Mouse (Mus musculus) hindbrain, embryonic 10.5 days (tissue): ENCODE data around the gene Fat2. TPM values are rescaled to one million over a fixed set of nuclear protein-coding genes. Genes with fewer than 3 reads are reported as not detected.

Experiments used
- DNase-seq: peaks from one replicate; pipeline ENCODE4 v3.0.0-alpha.2; 2017; ENCODE audit warnings: low spot score
- H3K27ac ChIP-seq: fragments of 300-500 bp; sonication (generic); 2 replicates; pipeline ENCODE4 v1.5.1; 2016; ENCODE audit warnings: mild to moderate bottlenecking, moderate library complexity
- H3K27me3 ChIP-seq: fragments of 300-500 bp; sonication (generic); 2 replicates; pipeline ENCODE4 v1.6.1; 2016; ENCODE audit warnings: mild to moderate bottlenecking; ENCODE audit not compliant: poor library complexity, insufficient read depth, severe bottlenecking
- H3K36me3 ChIP-seq: fragments of 300-500 bp; sonication (generic); 2 replicates; pipeline ENCODE4 v1.6.1; 2016; ENCODE audit warnings: mild to moderate bottlenecking, moderate library complexity
- H3K4me1 ChIP-seq: fragments of 300-500 bp; sonication (generic); replicated peaks from 2 replicates; pipeline ENCODE4 v1.6.1; 2016; ENCODE audit warnings: mild to moderate bottlenecking
- H3K4me3 ChIP-seq: fragments of 300-500 bp; sonication (generic); 2 replicates; pipeline ENCODE4 v1.5.1; 2016; ENCODE audit warnings: mild to moderate bottlenecking, moderate library complexity
- H3K9me3 ChIP-seq: fragments of 300-500 bp; sonication (generic); 2 replicates; pipeline ENCODE4 v1.6.1; 2016; ENCODE audit warnings: mild to moderate bottlenecking, moderate library complexity
- WGBS: fragments of 180-500 bp; shearing (Covaris S2); methylation state at CpG from one replicate; pipeline ENCODE4 v1.1.7; 2016; 5-methylcytosine and 5-hydroxymethylcytosine counted together
- polyA plus RNA-seq: library from polyadenylated mRNA; unstranded; fragments of >200 nt; fragmentation: Nextera tagmentation; extraction: Ambion mirVana; gene quantifications from 2 replicates; pipeline ENCODE4 v1.2.1, GENCODE M21; 2016

Gene Fat2
- polyA plus RNA-seq, 1 experiment from 2014 or later = 0.01 TPM

GRCm38 (mm10) chr11:55265647-55266046, 70.7 kb downstream of the Fat2 start:
- Histone ChIP-seq H3K4me3 (no peak overlapping the region), H3K36me3 (no peaks in the 10 kb centered on the region), H3K27ac (no peak overlapping the region), H3K27me3 (no peaks in the 10 kb centered on the region), H3K4me1 (no peaks in the 10 kb centered on the region), H3K9me3 (no peaks in the 10 kb centered on the region)
- WGBS = 54% methylated on average over 2 of the region's 2 CpGs
- DNase-seq = no peak

DNA sequence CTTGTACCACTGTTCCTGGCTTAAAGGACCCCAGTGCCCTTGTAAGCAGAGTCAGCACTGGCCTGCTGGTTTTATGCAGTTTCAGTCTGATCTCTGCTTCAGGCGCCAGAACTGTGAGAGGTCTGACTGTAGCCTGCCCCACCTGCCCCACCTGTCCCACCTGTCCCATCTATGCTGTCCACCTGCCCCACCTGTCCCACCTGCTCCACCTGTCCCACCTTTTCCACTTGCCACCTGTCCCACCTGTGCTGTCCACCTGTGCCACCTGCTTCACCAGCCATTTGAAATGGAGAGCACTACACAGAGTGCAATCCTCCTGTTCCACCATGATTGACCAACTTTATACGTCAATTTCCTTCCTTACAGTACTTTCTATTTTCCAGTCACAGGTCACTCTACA, 72.0 kb downstream of the Fat2 start:
- Histone ChIP-seq H3K4me3 (no peak overlapping the region), H3K4me1 (0 out of 2 replicates have a peak, but pooled peaks cover 3% of the 10 kb centered on the region), H3K27me3 (no peaks in the 10 kb centered on the region), H3K27ac (no peak overlapping the region), H3K9me3 (no peaks in the 10 kb centered on the region), H3K36me3 (no peaks in the 10 kb centered on the region)
- 85% methylated on average over 2 of the region's 2 CpGs for WGBS
- no peak for DNase-seq

DNA sequence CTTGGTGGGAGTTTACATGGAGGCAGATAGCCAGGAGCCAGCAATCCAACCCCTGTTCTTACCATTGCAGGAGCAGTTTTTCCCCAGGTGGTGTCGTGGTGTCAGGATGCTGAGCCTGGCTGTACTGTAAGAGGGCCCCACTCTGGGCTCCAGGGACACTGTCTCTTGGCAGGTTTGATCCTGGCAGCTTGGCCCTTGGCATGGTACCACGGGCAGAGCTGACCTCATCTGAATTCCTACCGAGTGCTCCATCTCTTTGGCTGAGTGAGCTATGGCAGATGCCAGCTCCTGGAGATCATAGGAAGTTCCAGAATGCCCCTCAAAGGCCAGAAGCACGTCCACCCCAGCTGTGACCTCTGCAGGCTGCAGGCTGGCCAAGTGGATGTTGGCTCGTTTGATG, 74.4 kb downstream of the Fat2 start:
- Histone ChIP-seq H3K36me3 (no peaks in the 10 kb centered on the region), H3K9me3 (no peaks in the 10 kb centered on the region), H3K4me1 (0 out of 2 replicates have a peak, but pooled peaks cover 5% of the 10 kb centered on the region), H3K27ac (no peak overlapping the region), H3K4me3 (no peak overlapping the region), H3K27me3 (no peaks in the 10 kb centered on the region)
- no peak for DNase-seq
- WGBS = 77% methylated on average over 5 of the region's 5 CpGs

DNA sequence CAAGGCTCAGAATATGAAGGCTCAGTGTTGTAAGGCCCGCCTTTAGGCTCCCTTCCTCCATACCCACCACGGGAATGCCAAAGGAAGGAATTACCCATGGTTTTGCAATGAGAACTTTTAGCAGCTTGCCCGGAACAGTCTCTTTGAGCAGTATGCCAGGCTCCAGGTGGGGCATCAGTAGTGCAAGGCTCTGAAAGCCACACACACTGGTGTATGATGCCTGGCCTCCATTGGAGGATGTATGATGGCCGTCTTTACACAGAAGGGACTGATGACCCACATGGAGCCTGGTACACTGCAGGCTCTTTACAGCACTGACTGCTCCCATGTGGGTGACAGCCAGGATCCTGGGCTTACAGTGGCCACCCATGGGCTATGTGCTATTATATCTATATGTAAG, 75.3 kb downstream of the Fat2 start:
- 88% methylated on average over 4 of the region's 4 CpGs for WGBS

DNA sequence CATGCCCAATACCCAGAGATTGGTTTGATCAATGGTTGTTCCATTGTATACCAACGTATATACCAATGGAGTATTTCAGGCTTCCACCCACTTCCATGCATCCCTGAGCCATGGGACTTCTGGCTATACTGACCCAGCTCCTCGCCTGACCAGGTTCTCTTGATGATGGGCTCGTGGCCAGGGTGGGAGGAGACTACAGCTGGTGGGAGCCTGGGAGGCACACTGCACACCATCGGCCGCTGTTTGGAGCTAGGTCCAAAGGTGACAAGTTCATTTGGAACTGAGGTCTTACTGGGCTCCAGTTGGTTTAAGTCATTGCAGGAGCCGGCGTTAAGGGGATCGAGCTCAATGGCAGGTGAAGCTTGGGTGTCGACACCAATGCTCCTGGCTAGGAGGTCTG, 83.0 kb downstream of the Fat2 start:
- Histone ChIP-seq H3K27ac (no peak overlapping the region), H3K36me3 (no peaks in the 10 kb centered on the region), H3K4me1 (no peaks in the 10 kb centered on the region), H3K4me3 (no peak overlapping the region), H3K9me3 (no peaks in the 10 kb centered on the region), H3K27me3 (no peaks in the 10 kb centered on the region)
- no peak for DNase-seq
- WGBS = 88% methylated on average over 9 of the region's 9 CpGs

More for the DNA sequence above, 75.3 kb downstream of the Fat2 start:
- Histone ChIP-seq H3K27ac (no peak overlapping the region), H3K36me3 (no peaks in the 10 kb centered on the region), H3K9me3 (no peaks in the 10 kb centered on the region), H3K4me1 (0 out of 2 replicates have a peak, but pooled peaks cover 5% of the 10 kb centered on the region), H3K4me3 (no peak overlapping the region), H3K27me3 (no peaks in the 10 kb centered on the region)
- DNase-seq = no peak

DNA sequence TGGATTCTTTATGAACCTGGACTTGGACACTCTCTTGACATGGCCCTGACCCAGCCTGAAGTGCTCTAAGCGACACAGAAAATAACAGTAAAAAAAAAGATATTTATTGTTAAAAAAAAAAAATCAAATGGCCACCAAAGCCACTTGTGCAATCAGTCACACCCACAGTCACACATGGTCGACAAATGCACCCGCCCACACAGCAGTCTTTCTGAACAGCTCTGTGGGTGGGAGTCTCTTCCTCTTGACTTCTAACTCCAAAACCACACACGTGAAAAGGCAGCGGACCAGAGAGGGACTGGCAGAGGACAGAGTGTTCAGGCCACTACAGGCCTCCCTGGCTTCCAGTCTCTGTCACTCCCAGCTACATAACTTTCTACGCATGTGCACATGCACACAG, 85.8 kb downstream of the Fat2 start:
- no peaks in the 10 kb centered on the region for H3K4me1 ChIP-seq
- no peak overlapping the region for H3K4me3 ChIP-seq
- no peaks in the 10 kb centered on the region for H3K27me3 ChIP-seq
- no peaks in the 10 kb centered on the region for H3K36me3 ChIP-seq
- H3K9me3 ChIP-seq = no peaks in the 10 kb centered on the region
- DNase-seq = no peak
- H3K27ac ChIP-seq = no peak overlapping the region
- 75% methylated on average over 6 of the region's 6 CpGs for WGBS

DNA sequence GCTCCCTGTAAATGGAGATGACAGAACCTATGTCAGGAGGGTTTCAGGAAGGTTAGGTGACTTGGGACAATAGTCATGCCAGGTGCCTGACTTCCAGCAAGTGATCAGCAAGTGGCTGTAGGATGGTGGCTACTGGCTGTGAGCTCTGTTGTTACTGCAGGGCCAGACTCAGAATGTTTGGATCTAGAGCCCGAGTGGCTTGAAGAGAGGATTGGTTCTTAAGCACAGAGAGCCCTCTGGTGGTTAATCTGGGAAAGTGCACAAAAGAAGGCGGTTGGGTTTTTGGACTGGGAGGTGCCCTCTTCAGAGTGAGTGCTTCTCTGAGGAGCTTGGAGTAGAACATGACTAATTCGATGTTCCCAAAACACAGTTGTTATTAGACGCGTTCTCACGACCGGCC, 95.8 kb downstream of the Fat2 start:
- no peaks in the 10 kb centered on the region for H3K4me1 ChIP-seq
- H3K4me3 ChIP-seq = no peak overlapping the region
- peak; percentile 40 for DNase-seq
- H3K27me3 ChIP-seq = no peaks in the 10 kb centered on the region
- H3K27ac ChIP-seq = no peak overlapping the region
- no peaks in the 10 kb centered on the region for H3K36me3 ChIP-seq
- 68% methylated on average over 7 of the region's 7 CpGs for WGBS
- H3K9me3 ChIP-seq = no peaks in the 10 kb centered on the region

GRCm38 (mm10) chr11:55239496-55239895, 96.9 kb downstream of the Fat2 start:
- no peaks in the 10 kb centered on the region for H3K9me3 ChIP-seq
- no peak for DNase-seq
- WGBS = 72% methylated on average over 3 of the region's 3 CpGs
- H3K4me3 ChIP-seq = no peak overlapping the region
- no peaks in the 10 kb centered on the region for H3K36me3 ChIP-seq
- H3K4me1 ChIP-seq = 0 out of 2 replicates have a peak, but pooled peaks cover 2% of the 10 kb centered on the region
- no peak overlapping the region for H3K27ac ChIP-seq
- no peaks in the 10 kb centered on the region for H3K27me3 ChIP-seq

GRCm38 (mm10) chr11:55236815-55237214, 99.5 kb downstream of the Fat2 start:
- H3K9me3 ChIP-seq = no peaks in the 10 kb centered on the region
- DNase-seq = no peak
- H3K27ac ChIP-seq = no peak overlapping the region
- no peaks in the 10 kb centered on the region for H3K27me3 ChIP-seq
- H3K36me3 ChIP-seq = peaks cover 19% of the 10 kb centered on the region
- 78% methylated on average over 1 of the region's 1 CpGs for WGBS
- H3K4me3 ChIP-seq = no peak overlapping the region
- 0 out of 2 replicates have a peak, but pooled peaks cover 2% of the 10 kb centered on the region for H3K4me1 ChIP-seq

DNA sequence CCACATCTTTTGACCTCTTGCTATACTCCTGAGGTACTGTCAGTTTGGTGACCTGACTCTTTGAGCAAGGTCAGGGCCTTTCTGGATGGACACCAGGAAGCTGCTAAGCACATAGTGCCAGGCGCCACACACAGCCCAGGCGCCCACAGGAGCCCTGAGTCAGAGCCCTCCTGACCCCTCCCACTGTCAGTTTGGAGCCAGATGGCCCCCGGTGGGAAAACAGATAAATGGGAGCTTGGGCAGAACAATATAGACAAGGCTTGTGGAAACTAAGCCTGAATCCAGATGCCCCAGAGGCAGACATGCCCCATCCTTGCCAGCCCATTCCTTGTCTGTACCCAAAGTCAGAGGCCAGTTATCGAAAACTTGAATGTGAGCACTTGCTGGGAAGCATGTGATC, 101.6 kb downstream of the Fat2 start:
- 84% methylated on average over 4 of the region's 4 CpGs for WGBS
- H3K27me3 ChIP-seq = no peaks in the 10 kb centered on the region
- peaks cover 19% of the 10 kb centered on the region for H3K36me3 ChIP-seq
- H3K4me1 ChIP-seq = 0 out of 2 replicates have a peak, but pooled peaks cover 2% of the 10 kb centered on the region
- no peaks in the 10 kb centered on the region for H3K9me3 ChIP-seq
- H3K4me3 ChIP-seq = no peak overlapping the region
- DNase-seq = no peak
- no peak overlapping the region for H3K27ac ChIP-seq

- H3K27ac ChIP-seq = no peak overlapping the region
- 0 out of 2 replicates have a peak, but pooled peaks cover 2% of the 10 kb centered on the region for H3K4me1 ChIP-seq
- no peak for DNase-seq
- no peaks in the 10 kb centered on the region for H3K27me3 ChIP-seq
- H3K9me3 ChIP-seq = no peaks in the 10 kb centered on the region
- WGBS = 90% methylated on average over 7 of the region's 7 CpGs
- H3K4me3 ChIP-seq = no peak overlapping the region
- H3K36me3 ChIP-seq = peaks cover 19% of the 10 kb centered on the region
Observed at GRCm38 (mm10) chr11:55234288-55234687, 102.1 kb downstream of the Fat2 start.

DNA sequence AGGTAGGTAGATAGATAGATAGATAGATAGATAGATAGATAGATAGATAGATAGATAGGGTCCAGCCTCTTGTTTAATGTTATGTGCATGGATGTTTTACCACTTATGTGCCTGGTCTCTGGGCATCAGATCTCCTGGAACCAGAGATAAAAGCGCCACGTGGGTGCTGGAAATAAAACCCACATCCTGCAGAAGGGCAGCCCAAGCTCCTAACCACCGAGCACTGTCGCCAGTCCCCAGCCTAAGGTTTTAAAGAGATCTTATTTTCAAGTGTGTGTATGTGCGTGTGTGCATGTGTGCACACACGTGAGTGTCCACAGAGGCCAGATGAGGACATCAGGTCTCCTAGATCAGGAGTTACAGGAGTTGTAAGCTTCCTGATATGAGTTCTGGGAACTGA, 105.3 kb downstream of the Fat2 start:
- Histone ChIP-seq H3K4me1 (0 out of 2 replicates have a peak, but pooled peaks cover 2% of the 10 kb centered on the region), H3K36me3 (peaks cover 32% of the 10 kb centered on the region), H3K27ac (no peak overlapping the region), H3K27me3 (no peaks in the 10 kb centered on the region), H3K4me3 (no peak overlapping the region), H3K9me3 (no peaks in the 10 kb centered on the region)
- 90% methylated on average over 6 of the region's 6 CpGs for WGBS
- DNase-seq = no peak

DNA sequence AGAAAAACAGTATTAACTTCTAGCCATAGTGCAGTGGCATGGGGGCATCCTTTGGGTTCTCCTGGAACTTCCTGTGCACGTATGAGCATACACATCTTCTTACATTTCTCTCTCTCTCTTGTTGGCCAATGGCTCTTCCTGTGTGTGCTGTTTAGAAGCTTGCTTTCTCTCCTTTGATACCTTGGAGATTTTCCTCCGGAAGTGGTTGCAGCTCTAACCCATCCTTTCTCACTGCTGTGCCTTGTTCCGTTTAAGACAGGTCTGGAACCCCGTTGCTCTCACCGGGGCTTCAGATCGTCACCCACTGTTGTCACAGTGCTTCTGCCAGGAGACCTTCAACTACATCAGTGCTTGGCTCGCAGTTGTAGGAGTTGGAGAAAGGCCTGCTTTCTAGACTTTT, 115.1 kb downstream of the Fat2 start:
- Histone ChIP-seq H3K27ac (no peak overlapping the region), H3K4me1 (no peaks in the 10 kb centered on the region), H3K4me3 (no peak overlapping the region), H3K36me3 (peaks cover 68% of the 10 kb centered on the region), H3K9me3 (no peaks in the 10 kb centered on the region), H3K27me3 (no peaks in the 10 kb centered on the region)
- DNase-seq = no peak
- 89% methylated on average over 7 of the region's 7 CpGs for WGBS

- no peak for DNase-seq
- Histone ChIP-seq H3K4me3 (no peak overlapping the region), H3K27ac (no peak overlapping the region), H3K4me1 (no peaks in the 10 kb centered on the region), H3K9me3 (no peaks in the 10 kb centered on the region), H3K36me3 (peaks cover 42% of the 10 kb centered on the region), H3K27me3 (no peaks in the 10 kb centered on the region)
- WGBS = 91% methylated on average over 3 of the region's 3 CpGs
Observed at GRCm38 (mm10) chr11:55218473-55218872, 117.9 kb downstream of the Fat2 start.
